Mouse (Mus musculus): ENCODE data around the gene Mxra7.
A peak's percentile ranks its signal among the peaks of the same experiment; 100 is the strongest.
"Not testable (repeated sequence)": the region's sequence is repeated elsewhere in the genome, so short reads cannot be mapped to it uniquely, and the experiment has no call there.

Gene Mxra7

GRCm38 (mm10) chr11:116846593-116847181 lies 18.8 kb upstream of the Mxra7 start:
- DNase-seq = no peak

GRCm38 (mm10) chr11:116843261-116844233 lies 15.7 kb upstream of the Mxra7 start, which contains the start of the genes Mettl23 and Jmjd6:
Mettl23 (plus strand) TSS chr11:116843278.
Jmjd6 (minus strand) TSS chr11:116843449.
- peak; percentile 98 for DNase-seq

GRCm38 (mm10) chr11:116842531-116843260 lies 14.8 kb upstream of the Mxra7 start:
- DNase-seq = peak; percentile 69

- no peak for DNase-seq
These were observed 12.9 kb upstream of the Mxra7 start for GRCm38 (mm10) chr11:116840748-116841147.

- DNase-seq = no peak
These were observed 11.8 kb upstream of the Mxra7 start for GRCm38 (mm10) chr11:116839601-116840000.

- DNase-seq = no peak
These were observed 11.1 kb upstream of the Mxra7 start for GRCm38 (mm10) chr11:116838936-116839335.

- no peak for DNase-seq
These were observed 9.6 kb upstream of the Mxra7 start for GRCm38 (mm10) chr11:116837441-116837840.

- DNase-seq = no peak
These were observed 8.4 kb upstream of the Mxra7 start for GRCm38 (mm10) chr11:116836283-116836682.

GRCm38 (mm10) chr11:116834954-116835353 lies 7.1 kb upstream of the Mxra7 start:
- DNase-seq = no peak

- no peak for DNase-seq
These were observed 4.4 kb upstream of the Mxra7 start for GRCm38 (mm10) chr11:116832172-116832685.

GRCm38 (mm10) chr11:116826550-116827504 lies 1.0 kb downstream of the Mxra7 start:
- no peak for DNase-seq

- no peak for DNase-seq
These were observed 2.6 kb downstream of the Mxra7 start for GRCm38 (mm10) chr11:116825230-116825629.

- not testable (repeated sequence) for DNase-seq
These were observed 4.0 kb downstream of the Mxra7 start for GRCm38 (mm10) chr11:116823885-116824284.

GRCm38 (mm10) chr11:116823255-116823654 lies 4.6 kb downstream of the Mxra7 start:
- DNase-seq = no peak

- DNase-seq = no peak
These were observed 5.2 kb downstream of the Mxra7 start for GRCm38 (mm10) chr11:116822626-116823025.

GRCm38 (mm10) chr11:116822215-116822614 lies 5.6 kb downstream of the Mxra7 start:
- DNase-seq = no peak

- no peak for DNase-seq
These were observed 6.5 kb downstream of the Mxra7 start for GRCm38 (mm10) chr11:116821057-116821940.

- no peak for DNase-seq
These were observed 7.8 kb downstream of the Mxra7 start for GRCm38 (mm10) chr11:116819932-116820593.

GRCm38 (mm10) chr11:116818722-116819121 lies 9.1 kb downstream of the Mxra7 start:
- no peak for DNase-seq

GRCm38 (mm10) chr11:116817567-116817966 lies 10.3 kb downstream of the Mxra7 start:
- no peak for DNase-seq
